Mouse (Mus musculus) bone marrow macrophage, adult 2 months (primary cell): ENCODE measurements around the gene Tctex1d4. TPM values are rescaled to one million over a fixed set of nuclear protein-coding genes. Genes with fewer than 3 reads are reported as not detected.
A peak's percentile ranks its signal among the peaks of the same experiment; 100 is the strongest.

Source experiments
- H3K27ac ChIP-seq: 2 replicates; pipeline ENCODE4 v1.5.1; 2012; ENCODE audit warnings: low read depth, low read length; ENCODE audit not compliant: insufficient read depth
- H3K4me1 ChIP-seq: 2 replicates; pipeline ENCODE4 v1.6.1; 2012; ENCODE audit warnings: low read length; ENCODE audit not compliant: control insufficient read depth, insufficient read depth
- H3K4me3 ChIP-seq: 2 replicates; pipeline ENCODE4 v1.5.1; 2012; ENCODE audit warnings: mild to moderate bottlenecking, low read length, moderate library complexity; ENCODE audit not compliant: insufficient read depth
- CTCF ChIP-seq: IDR thresholded peaks from 2 replicates; pipeline ENCODE4 v1.5.1; 2012; ENCODE audit warnings: low read depth, mild to moderate bottlenecking, low read length, moderate library complexity
- POLR2A ChIP-seq: IDR thresholded peaks from 2 replicates; pipeline ENCODE4 v1.6.1; 2012; ENCODE audit warnings: mild to moderate bottlenecking, low read depth, low read length, borderline replicate concordance
- polyA plus RNA-seq: library from polyadenylated mRNA; stranded (reverse); fragments of >200 nt; gene quantifications from 2 replicates; pipeline ENCODE4 v1.2.4, GENCODE M21; 2012; ENCODE audit not compliant: missing spikeins, insufficient read depth, insufficient read length

The Tctex1d4 gene
- polyA plus RNA-seq, result 2.2 and 4.4 TPM in 2 replicates

DNA sequence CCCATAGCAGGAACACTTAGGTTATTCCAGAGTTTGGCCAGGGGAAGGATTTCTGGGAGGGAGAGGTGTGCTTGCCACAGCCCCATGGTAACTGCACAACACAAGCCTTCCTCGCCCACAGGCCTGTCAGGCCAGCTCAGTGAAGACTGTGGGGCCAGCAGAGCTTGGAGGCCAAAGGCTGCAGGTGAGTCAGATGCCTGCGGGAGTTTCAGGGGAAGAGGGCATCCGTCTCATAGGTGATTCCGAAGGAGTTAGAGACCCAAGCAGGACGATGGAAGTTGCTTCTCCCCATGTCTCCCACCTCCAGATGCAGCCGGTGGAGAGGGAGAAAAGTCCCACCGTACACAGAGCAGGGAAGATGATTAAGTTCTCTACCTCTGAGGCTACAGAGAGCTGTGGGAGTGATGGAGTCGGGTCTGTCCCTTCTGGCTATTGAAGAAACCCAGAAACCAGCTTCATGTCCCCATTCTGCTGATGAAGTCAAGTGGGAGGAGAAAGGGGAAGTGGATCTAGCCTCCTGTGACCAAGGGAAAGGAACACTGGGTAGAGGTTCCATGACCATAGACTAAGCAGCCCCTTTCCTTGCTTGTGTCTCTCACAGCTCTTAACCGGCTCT lies at the start of gene Tctex1d4:
Gene Tctex1d4 (plus strand): TSS at position 120 of the 616 bp plus-strand sequence.
- TF ChIP-seq POLR2A, result peak; percentile 32; the same call in 1 of the 2 replicates
- no peak for TF ChIP-seq CTCF
- H3K27ac ChIP-seq, result peak within 1 kb of the TSS; percentile 93
- peak within 1 kb of the TSS; percentile 23 for H3K4me3 ChIP-seq
- H3K4me1 ChIP-seq, result peaks cover 40% of the 10 kb centered on the region

- TF ChIP-seq CTCF, result no peak
- TF ChIP-seq POLR2A, result no peak
- H3K4me1 ChIP-seq, result no peaks in the 10 kb centered on the region
- no peak overlapping the region for H3K4me3 ChIP-seq
- H3K27ac ChIP-seq, result no peak overlapping the region
Measured at GRCm38 (mm10) chr4:117087948-117088640, 38.5 kb upstream of the Tctex1d4 start.

- TF ChIP-seq CTCF (no peak), POLR2A (no peak)
- H3K27ac ChIP-seq, result no peak overlapping the region
- H3K4me3 ChIP-seq, result no peak overlapping the region
- H3K4me1 ChIP-seq, result peaks cover 3% of the 10 kb centered on the region
Measured at GRCm38 (mm10) chr4:117090586-117090985, 36.0 kb upstream of the Tctex1d4 start.

GRCm38 (mm10) chr4:117094626-117095361 lies 31.8 kb upstream of the Tctex1d4 start:
- TF ChIP-seq POLR2A (no peak), CTCF (no peak)
- Histone ChIP-seq H3K4me3 (no peak overlapping the region), H3K27ac (no peak overlapping the region), H3K4me1 (peaks cover 10% of the 10 kb centered on the region)

DNA sequence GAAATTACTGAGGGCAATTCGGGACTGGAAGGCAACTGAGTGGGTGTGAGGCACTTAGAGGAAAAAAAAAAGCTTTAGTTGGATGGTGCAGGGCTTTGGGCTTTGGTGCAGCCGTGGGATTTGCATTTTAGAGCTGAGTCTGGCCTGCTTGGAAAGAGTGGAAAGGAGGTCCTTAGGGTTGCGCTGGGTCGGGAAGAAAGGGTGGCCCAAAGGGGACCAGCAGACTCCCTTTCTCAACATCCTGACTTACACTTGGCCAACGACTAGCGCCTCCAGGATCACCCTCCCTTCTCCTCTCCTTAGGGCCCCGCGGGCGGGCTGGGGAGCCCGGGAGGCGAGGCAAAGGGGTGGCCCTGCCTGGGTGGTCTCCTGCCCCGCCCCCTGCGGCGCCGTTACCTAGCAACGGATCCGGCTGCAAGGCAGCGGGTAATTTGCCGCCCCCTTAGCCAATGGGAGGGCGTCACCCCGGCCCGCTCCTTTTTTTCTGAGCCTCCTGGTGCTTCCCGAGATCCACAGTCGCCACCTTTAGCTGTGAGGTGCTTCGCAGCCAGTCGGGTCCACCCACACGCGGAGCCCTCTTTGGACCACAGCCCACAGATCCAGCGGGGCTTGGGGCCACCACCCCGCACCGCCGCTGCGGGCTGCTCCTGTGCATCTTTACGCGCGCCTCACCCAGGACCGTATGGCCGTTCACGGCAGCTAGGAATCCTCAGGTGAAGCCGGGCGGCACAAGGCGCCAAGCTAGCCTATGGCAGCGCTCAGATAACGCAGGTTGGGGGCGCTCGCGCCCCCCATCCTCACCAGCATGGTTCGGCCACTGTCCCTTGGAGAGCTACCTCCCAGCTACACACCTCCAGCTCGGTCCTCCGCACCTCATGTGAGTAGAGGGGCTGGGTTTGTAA lies 30.8 kb upstream of the Tctex1d4 start, which contains the start of gene Ptch2:
Gene Ptch2 (plus strand): TSS at position 525 of the 902 bp plus-strand sequence.
- H3K27ac ChIP-seq, result no peak within 1 kb of the TSS
- peaks cover 10% of the 10 kb centered on the region for H3K4me1 ChIP-seq
- peak within 1 kb of the TSS; percentile 48 for H3K4me3 ChIP-seq
- TF ChIP-seq POLR2A, result no peak
- no peak for TF ChIP-seq CTCF

- no peak for TF ChIP-seq POLR2A
- no peak for TF ChIP-seq CTCF
- Histone ChIP-seq H3K27ac (no peak overlapping the region), H3K4me3 (no peak overlapping the region), H3K4me1 (peaks cover 14% of the 10 kb centered on the region)
Measured at GRCm38 (mm10) chr4:117096666-117097065, 29.9 kb upstream of the Tctex1d4 start.

GRCm38 (mm10) chr4:117097969-117098763 lies 28.4 kb upstream of the Tctex1d4 start:
- Histone ChIP-seq H3K4me3 (no peak overlapping the region), H3K27ac (no peak overlapping the region), H3K4me1 (peaks cover 14% of the 10 kb centered on the region)
- TF ChIP-seq CTCF, result no peak
- TF ChIP-seq POLR2A, result no peak

GRCm38 (mm10) chr4:117098764-117099036 lies 27.9 kb upstream of the Tctex1d4 start:
- Histone ChIP-seq H3K4me3 (no peak overlapping the region), H3K27ac (no peak overlapping the region), H3K4me1 (peaks cover 14% of the 10 kb centered on the region)
- TF ChIP-seq CTCF (no peak), POLR2A (no peak)
